Comparison of ENCODE assay signal across 8 mouse cellular contexts in genomic region chr16:56064334-56064990, GRCm38 (mm10). TPM values are rescaled to one million over a fixed set of nuclear protein-coding genes. Genes with fewer than 3 reads are reported as not detected.
DNase-seq lines count a peak whose midpoint lies in the region; ATAC-seq and TF ChIP-seq lines count a peak whose summit lies in the region.

No protein-coding gene starts in this region.

- TF ChIP-seq POLR2A in ES-Bruce4 (IDR thresholded peaks at IDR 0.05; ENCODE audit: insufficient read depth, low read length) = no peak

- no peaks in the 10 kb centered on the region for H3K27me3 ChIP-seq in ES-Bruce4 (ENCODE audit: control insufficient read depth, insufficient read depth, low read length, poor library complexity, severe bottlenecking)
- H3K27me3 ChIP-seq in forebrain, embryonic 10.5 days (ENCODE audit: poor library complexity, severe bottlenecking) = no peaks in the 10 kb centered on the region
- H3K27me3 ChIP-seq in heart, embryonic 16.5 days (ENCODE audit: control insufficient read depth, insufficient read depth, low read length) = no peaks in the 10 kb centered on the region
- H3K27me3 ChIP-seq in liver, embryonic 14.5 days (ENCODE audit: control insufficient read depth, insufficient read depth, low read length) = no peaks in the 10 kb centered on the region
- H3K27me3 ChIP-seq in neural tube, embryonic 11.5 days (ENCODE audit: control insufficient read depth, insufficient read depth, low read length) = no peaks in the 10 kb centered on the region

- no peak for TF ChIP-seq EP300 in ES-Bruce4 (IDR thresholded peaks at IDR 0.05; ENCODE audit: insufficient read depth, low read depth, low read length)
- TF ChIP-seq EP300 in liver, embryonic 14.5 days (IDR thresholded peaks at IDR 0.05; ENCODE audit: low read depth) = no peak

- 3% methylated on average over 20 of the region's 20 CpGs for WGBS in forebrain, embryonic 10.5 days
- 3% methylated on average over 20 of the region's 20 CpGs for WGBS in heart, embryonic 16.5 days
- WGBS in liver, embryonic 14.5 days (ENCODE audit: insufficient replicate concordance) = 1% methylated on average over 20 of the region's 20 CpGs
- 10% methylated on average over 20 of the region's 20 CpGs for WGBS in neural tube, embryonic 11.5 days

- peak; percentile 57 for DNase-seq in c-Kit-negative CD71-positive TER-119-positive erythroid progenitor cells, embryonic 14.5 days (ENCODE audit: low read depth, low spot score)
- peak; percentile 78 for DNase-seq in forebrain, embryonic 10.5 days (ENCODE audit: extremely low spot score, low spot score)
- peak; percentile 54 to 74 for DNase-seq in kidney, postnatal 25 days
- DNase-seq in liver, embryonic 14.5 days (ENCODE audit: low read depth in 3 of 3, low spot score in 3 of 3) = peak; percentile 65 to 75 (median 65)
- peak; percentile 83 for DNase-seq in neural tube, embryonic 11.5 days (ENCODE audit: low spot score)
- peak; percentile 30 for DNase-seq in testis, postnatal 14 days (ENCODE audit: low spot score)

- no peaks in the 10 kb centered on the region for H3K9me3 ChIP-seq in ES-Bruce4 (replicated peaks; ENCODE audit: control insufficient read depth, insufficient read depth, low read length, poor library complexity, severe bottlenecking)
- H3K9me3 ChIP-seq in forebrain, embryonic 10.5 days = no peaks in the 10 kb centered on the region
- H3K9me3 ChIP-seq in heart, embryonic 16.5 days (replicated peaks; ENCODE audit: control insufficient read depth, low read length) = no peaks in the 10 kb centered on the region
- no peaks in the 10 kb centered on the region for H3K9me3 ChIP-seq in liver, embryonic 14.5 days (ENCODE audit: control insufficient read depth, low read length)
- no peaks in the 10 kb centered on the region for H3K9me3 ChIP-seq in neural tube, embryonic 11.5 days (ENCODE audit: control insufficient read depth, low read length)

- H3K27ac ChIP-seq in ES-Bruce4 (ENCODE audit: insufficient read depth, low read length) = no peak overlapping the region
- H3K27ac ChIP-seq in forebrain, embryonic 10.5 days = peak overlapping the region; percentile 84
- 0 out of 2 replicates have a peak overlapping the region, but pooled peaks have one; percentile 45 for H3K27ac ChIP-seq in heart, embryonic 16.5 days (ENCODE audit: low read length)
- peak overlapping the region; percentile 62 for H3K27ac ChIP-seq in liver, embryonic 14.5 days
- no peak overlapping the region for H3K27ac ChIP-seq in neural tube, embryonic 11.5 days (ENCODE audit: low read depth, low read length)

- peak; percentile 1 for TF ChIP-seq CTCF in ES-Bruce4 (IDR thresholded peaks at IDR 0.05; ENCODE audit: low read depth, low read length)
- peak; percentile 88 for TF ChIP-seq CTCF in liver, embryonic 14.5 days (IDR thresholded peaks at IDR 0.05; ENCODE audit: low read depth)

- no peaks in the 10 kb centered on the region for H3K4me1 ChIP-seq in ES-Bruce4 (ENCODE audit: control insufficient read depth, insufficient read depth, low read length)
- H3K4me1 ChIP-seq in forebrain, embryonic 10.5 days = peaks cover 8% of the 10 kb centered on the region
- H3K4me1 ChIP-seq in heart, embryonic 16.5 days (ENCODE audit: control insufficient read depth, insufficient read depth, low read length) = no peaks in the 10 kb centered on the region
- peaks cover 14 to 15% of the 10 kb centered on the region in 2 experiments for H3K4me1 ChIP-seq in liver, embryonic 14.5 days (replicated peaks; ENCODE audit: control insufficient read depth in 2 of 2, insufficient read depth in 2 of 2, low read length in 1 of 2)
- no peaks in the 10 kb centered on the region for H3K4me1 ChIP-seq in neural tube, embryonic 11.5 days (ENCODE audit: control insufficient read depth, insufficient read depth, low read length)

- no peaks in the 10 kb centered on the region for H3K36me3 ChIP-seq in ES-Bruce4 (ENCODE audit: control insufficient read depth, insufficient read depth, low read length, poor library complexity, severe bottlenecking)
- H3K36me3 ChIP-seq in forebrain, embryonic 10.5 days (replicated peaks) = no peaks in the 10 kb centered on the region
- no peaks in the 10 kb centered on the region for H3K36me3 ChIP-seq in heart, embryonic 16.5 days (ENCODE audit: control insufficient read depth, insufficient read depth)
- no peaks in the 10 kb centered on the region for H3K36me3 ChIP-seq in liver, embryonic 14.5 days (replicated peaks; ENCODE audit: control insufficient read depth, insufficient read depth, low read depth)
- no peaks in the 10 kb centered on the region for H3K36me3 ChIP-seq in neural tube, embryonic 11.5 days (ENCODE audit: control insufficient read depth, insufficient read depth, low read length)

- H3K4me3 ChIP-seq in ES-Bruce4 (ENCODE audit: low read depth, low read length) = peak overlapping the region; percentile 77
- H3K4me3 ChIP-seq in forebrain, embryonic 10.5 days = peak overlapping the region; percentile 52
- H3K4me3 ChIP-seq in heart, embryonic 16.5 days (ENCODE audit: low read length) = peak overlapping the region; percentile 64
- H3K4me3 ChIP-seq in liver, embryonic 14.5 days (ENCODE audit: insufficient read depth in 1 of 2, low read depth in 2 of 2, low read length in 2 of 2) = peak overlapping the region; percentile 63 to 78
- peak overlapping the region; percentile 23; the same call in 1 of the 2 replicates for H3K4me3 ChIP-seq in neural tube, embryonic 11.5 days (ENCODE audit: low read depth, low read length)

- no peak overlapping the region for H3K9ac ChIP-seq in ES-Bruce4 (ENCODE audit: low read depth, poor library complexity, severe bottlenecking)
- peak overlapping the region; percentile 71 for H3K9ac ChIP-seq in heart, embryonic 16.5 days (ENCODE audit: low read length)
- peak overlapping the region; percentile 72 for H3K9ac ChIP-seq in liver, embryonic 14.5 days (replicated peaks)
- peak overlapping the region; percentile 40; the same call in 1 of the 2 replicates for H3K9ac ChIP-seq in neural tube, embryonic 11.5 days (ENCODE audit: low read length)

- H3K4me2 ChIP-seq in heart, embryonic 16.5 days (ENCODE audit: low read depth, low read length) = peak overlapping the region; percentile 74
- H3K4me2 ChIP-seq in liver, embryonic 14.5 days (ENCODE audit: low read depth) = peak overlapping the region; percentile 78
- peak overlapping the region; percentile 47 for H3K4me2 ChIP-seq in neural tube, embryonic 11.5 days (ENCODE audit: low read depth)

- ATAC-seq in heart, embryonic 16.5 days (replicated peaks; ENCODE audit: extremely low read depth, insufficient read depth, low FRiP score) = peak; percentile 92
- ATAC-seq in liver, embryonic 14.5 days (ENCODE audit: insufficient read depth) = peak; percentile 78
- peak; percentile 84 for ATAC-seq in neural tube, embryonic 11.5 days (ENCODE audit: insufficient read depth, low FRiP score, low TSS enrichment)

RNA-seq across cellular contexts. Expression of gene Senp7, which starts 16.3 kb away (rescaled TPM):
- polyA plus RNA-seq in ES-Bruce4 (2011; ENCODE audit: insufficient read depth, insufficient read length, low read depth, missing spikeins) = 18.8 and 24.4 TPM in 2 replicates
- polyA plus RNA-seq in forebrain, embryonic 10.5 days (2016; fragmentation: Nextera tagmentation; extraction: Ambion mirVana) = 28.7 and 29.2 TPM in 2 replicates
- 16.7 and 20.8 TPM in 2 replicates for polyA plus RNA-seq in heart, embryonic 16.5 days (2015; fragmentation: Nextera tagmentation; extraction: Ambion mirVana)
- polyA plus RNA-seq in liver, embryonic 14.5 days (2012; rRNA removed) = 6.9 and 8.7 TPM in 2 replicates
- 15.5 and 16.9 TPM in 2 replicates for polyA plus RNA-seq in liver, embryonic 14.5 days (2014; fragmentation: Nextera tagmentation; extraction: Ambion mirVana)
- polyA plus RNA-seq in neural tube, embryonic 11.5 days (2014; fragmentation: Nextera tagmentation; extraction: Ambion mirVana) = 41.7 and 42.5 TPM in 2 replicates

RNA-seq across cellular contexts. Expression of gene Trmt10c, which starts 26.8 kb away (rescaled TPM):
- polyA plus RNA-seq in ES-Bruce4 (2011; ENCODE audit: insufficient read depth, insufficient read length, low read depth, missing spikeins) = 24.3 and 25.3 TPM in 2 replicates
- polyA plus RNA-seq in forebrain, embryonic 10.5 days (2016; fragmentation: Nextera tagmentation; extraction: Ambion mirVana) = 33.9 and 35.6 TPM in 2 replicates
- 21.2 and 24.3 TPM in 2 replicates for polyA plus RNA-seq in heart, embryonic 16.5 days (2015; fragmentation: Nextera tagmentation; extraction: Ambion mirVana)
- polyA plus RNA-seq in liver, embryonic 14.5 days (2012; rRNA removed) = 3.2 and 6.1 TPM in 2 replicates
- polyA plus RNA-seq in liver, embryonic 14.5 days (2014; fragmentation: Nextera tagmentation; extraction: Ambion mirVana) = 16.1 and 17.7 TPM in 2 replicates
- 30.3 and 30.6 TPM in 2 replicates for polyA plus RNA-seq in neural tube, embryonic 11.5 days (2014; fragmentation: Nextera tagmentation; extraction: Ambion mirVana)

RNA-seq across cellular contexts. Expression of gene Pcnp, which starts 34.9 kb away (rescaled TPM):
- polyA plus RNA-seq in ES-Bruce4 (2011; ENCODE audit: insufficient read depth, insufficient read length, low read depth, missing spikeins) = 248 and 256 TPM in 2 replicates
- polyA plus RNA-seq in forebrain, embryonic 10.5 days (2016; fragmentation: Nextera tagmentation; extraction: Ambion mirVana) = 330 and 358 TPM in 2 replicates
- polyA plus RNA-seq in heart, embryonic 16.5 days (2015; fragmentation: Nextera tagmentation; extraction: Ambion mirVana) = 138 and 151 TPM in 2 replicates
- 22.2 and 33.6 TPM in 2 replicates for polyA plus RNA-seq in liver, embryonic 14.5 days (2012; rRNA removed)
- 102 and 107 TPM in 2 replicates for polyA plus RNA-seq in liver, embryonic 14.5 days (2014; fragmentation: Nextera tagmentation; extraction: Ambion mirVana)
- 311 and 312 TPM in 2 replicates for polyA plus RNA-seq in neural tube, embryonic 11.5 days (2014; fragmentation: Nextera tagmentation; extraction: Ambion mirVana)

Comparison
In these comparisons a context has a peak if more than half of its experiments do, and no peak if none do; other contexts are left out.
1. H3K27ac ChIP-seq: peak in forebrain, embryonic 10.5 days (single experiment), heart, embryonic 16.5 days (single experiment) and liver, embryonic 14.5 days (single experiment); none in ES-Bruce4 (single experiment) and neural tube, embryonic 11.5 days (single experiment).
2. H3K4me3 ChIP-seq: peak in every context shown above with its lines; median percentile 77 in ES-Bruce4; 70 in liver, embryonic 14.5 days; 64 in heart, embryonic 16.5 days; 52 in forebrain, embryonic 10.5 days; 23 in neural tube, embryonic 11.5 days.
3. DNase-seq: peak in every context shown above with its lines; median percentile 83 in neural tube, embryonic 11.5 days; 78 in forebrain, embryonic 10.5 days; 65 in liver, embryonic 14.5 days; 64 in kidney, postnatal 25 days; 57 in c-Kit-negative CD71-positive TER-119-positive erythroid progenitor cells, embryonic 14.5 days; 30 in testis, postnatal 14 days.
4. Peak in every context shown above with its lines, with median percentiles within 50 percentile points of each other: ATAC-seq and H3K4me2 ChIP-seq.